Mouse (Mus musculus) 3T3-L1 (cell line): ENCODE results near the gene Hist1h2be.
A peak's percentile ranks its signal among the peaks of the same experiment; 100 is the strongest.

ENCODE experiments used
- DNase-seq: peaks from one replicate; pipeline ENCODE4 v3.0.0-alpha.2; 2015; ENCODE audit warnings: low read depth, low spot score

The Hist1h2be gene

GRCm38 (mm10) chr13:23620733-23621531, at the start of gene Hist1h2be:
TSS of gene Hist1h2be (minus strand) at chr13:23621124.
- peak; percentile 97 for DNase-seq

GRCm38 (mm10) chr13:23662536-23662935, 41.6 kb upstream of the Hist1h2be start:
- no peak for DNase-seq

DNA sequence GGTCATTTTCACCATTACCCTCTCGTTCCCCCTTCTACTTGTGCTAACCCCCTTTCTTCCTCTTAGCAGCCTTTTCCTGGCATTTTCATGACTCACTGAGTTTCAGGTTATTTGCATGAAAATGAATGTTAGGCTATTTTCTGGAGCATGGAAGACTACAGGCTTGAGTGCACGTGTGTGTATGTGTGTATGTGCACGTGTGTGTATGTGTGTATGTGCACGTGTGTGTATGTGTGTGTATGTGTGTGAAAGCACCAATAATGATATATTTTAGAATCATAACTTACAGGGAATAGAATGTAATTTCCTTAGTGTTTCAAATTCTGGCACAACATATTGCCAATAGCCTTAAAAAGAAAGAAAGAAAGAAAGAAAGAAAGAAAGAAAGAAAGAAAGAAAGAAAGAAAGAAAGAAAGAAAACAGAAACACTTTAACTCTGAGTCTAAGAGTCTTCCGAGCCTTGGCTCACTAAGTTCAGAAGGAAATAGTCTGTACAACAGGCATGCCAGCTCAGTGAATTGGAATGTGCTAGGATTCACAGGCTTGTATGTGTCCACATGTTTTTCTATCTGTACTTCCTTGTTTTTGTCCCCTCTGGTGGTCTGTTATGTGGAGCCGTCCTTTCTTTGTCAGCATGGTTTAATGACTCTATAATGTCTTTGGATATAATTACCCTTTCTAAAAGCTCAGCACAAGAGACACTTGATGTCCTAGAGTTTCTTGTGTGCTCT, 38.9 kb upstream of the Hist1h2be start:
- no peak for DNase-seq

GRCm38 (mm10) chr13:23630653-23631052, 9.7 kb upstream of the Hist1h2be start:
- DNase-seq = peak; percentile 62

- peak; percentile 42 for DNase-seq
These were observed 2.0 kb upstream of the Hist1h2be start for GRCm38 (mm10) chr13:23622861-23623450.

GRCm38 (mm10) chr13:23622175-23622671, 1.3 kb upstream of the Hist1h2be start, which contains the start of gene Hist1h1e:
TSS of gene Hist1h1e (minus strand) at chr13:23622558.
- peak; percentile 82 for DNase-seq

GRCm38 (mm10) chr13:23621532-23622174, 729 bp upstream of the Hist1h2be start:
- peak; percentile 92 for DNase-seq

- DNase-seq = peak; percentile 13
These were observed 730 bp downstream of the Hist1h2be start for GRCm38 (mm10) chr13:23620056-23620732.

DNA sequence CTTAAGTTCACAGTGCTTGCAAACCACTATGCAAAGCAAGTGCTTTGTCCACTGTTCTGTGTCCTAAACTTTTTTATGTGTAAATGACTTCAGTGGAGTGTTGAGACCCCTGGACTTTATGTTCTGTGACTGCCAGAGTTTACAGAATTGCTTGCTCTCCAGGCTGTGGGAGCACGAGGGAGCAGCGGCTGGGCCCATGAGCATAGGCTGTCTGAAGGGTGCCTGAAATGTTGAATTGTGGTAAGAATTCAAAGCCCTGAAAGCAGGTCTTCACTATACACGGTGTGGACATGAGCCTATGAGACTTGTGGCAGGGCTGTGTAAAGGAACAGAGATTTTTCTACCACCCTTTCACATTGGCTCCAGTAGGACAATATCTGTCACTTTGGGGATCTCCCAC, 9.3 kb downstream of the Hist1h2be start:
- no peak for DNase-seq

DNA sequence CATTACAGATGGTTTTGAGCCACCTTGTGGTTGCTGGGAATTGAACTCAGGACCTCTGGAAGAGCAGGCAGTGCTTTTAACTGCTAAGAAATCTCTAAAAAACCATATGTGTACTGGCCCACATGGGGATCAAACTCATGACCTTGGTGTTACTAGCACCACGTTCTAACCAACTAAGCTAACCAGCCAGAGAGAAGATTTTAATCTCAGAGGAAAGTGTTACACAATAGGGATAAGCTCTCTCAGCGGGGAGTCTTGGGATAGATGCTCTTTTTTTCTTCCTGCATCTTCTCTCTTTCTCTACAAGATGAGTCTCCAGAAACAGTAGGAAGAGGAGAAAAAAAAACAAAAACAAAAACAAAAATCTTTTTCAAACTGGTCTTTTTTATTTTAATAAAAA, 10.5 kb downstream of the Hist1h2be start:
- no peak for DNase-seq

DNA sequence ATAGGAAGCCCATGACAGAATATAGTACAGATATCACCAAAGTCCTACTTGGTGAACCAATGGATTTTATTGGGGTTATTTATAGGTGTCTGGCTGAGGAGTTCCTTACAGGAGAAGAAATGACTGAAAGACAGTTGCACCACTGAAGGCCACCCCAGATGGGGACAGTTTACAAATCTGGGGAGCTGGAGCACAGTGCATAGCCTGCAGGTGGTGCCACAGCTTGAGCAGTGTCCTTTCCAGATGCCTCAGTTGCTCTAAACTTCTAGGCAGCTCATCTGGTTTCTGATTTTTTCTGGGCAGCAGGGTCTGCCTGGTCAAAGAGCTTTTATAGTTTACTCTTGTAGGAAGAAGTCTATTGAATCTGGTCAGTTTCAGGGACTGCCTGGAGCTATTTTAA, 11.1 kb downstream of the Hist1h2be start:
- no peak for DNase-seq

DNA sequence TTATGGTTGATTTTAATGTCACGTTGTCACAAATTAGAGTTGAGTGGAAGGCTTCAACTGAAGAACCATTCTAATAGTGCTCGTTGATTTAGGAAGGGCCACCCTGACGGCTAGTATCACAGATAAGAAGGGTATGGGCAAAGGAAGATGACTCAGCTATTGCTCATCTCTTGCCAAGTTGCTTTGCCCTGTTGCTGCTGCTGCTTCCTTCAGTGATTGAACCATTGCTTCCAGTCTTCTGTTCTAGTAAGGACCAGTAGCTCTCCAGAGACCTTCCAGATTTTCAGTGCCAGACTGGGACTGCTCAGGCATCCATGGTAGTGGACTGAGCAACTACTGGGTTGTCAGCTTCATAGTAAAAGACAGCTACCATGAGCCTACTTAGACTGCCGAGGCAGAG, 11.7 kb downstream of the Hist1h2be start:
- DNase-seq = peak; percentile 29

- no peak for DNase-seq
These were observed 15.9 kb downstream of the Hist1h2be start for GRCm38 (mm10) chr13:23605052-23605451.

GRCm38 (mm10) chr13:23604452-23604851, 16.5 kb downstream of the Hist1h2be start:
- DNase-seq = no peak

- DNase-seq = no peak
These were observed 17.7 kb downstream of the Hist1h2be start for GRCm38 (mm10) chr13:23603182-23603699.

GRCm38 (mm10) chr13:23597957-23598356, 23.0 kb downstream of the Hist1h2be start:
- peak; percentile 88 for DNase-seq

GRCm38 (mm10) chr13:23595622-23596372, 25.1 kb downstream of the Hist1h2be start:
- DNase-seq = no peak

GRCm38 (mm10) chr13:23595185-23595584, 25.7 kb downstream of the Hist1h2be start:
- no peak for DNase-seq

GRCm38 (mm10) chr13:23593051-23593770, 27.7 kb downstream of the Hist1h2be start:
- no peak for DNase-seq
